Mouse (Mus musculus) ES-E14 (cell line): ENCODE measurements around the gene Smoc1.

Experiments
- CHD2 ChIP-seq: IDR thresholded peaks from 2 replicates; pipeline ENCODE4 v1.6.1; 2014; ENCODE audit warnings: mild to moderate bottlenecking, low read depth, low read length, inconsistent platforms
- HCFC1 ChIP-seq: IDR thresholded peaks from 2 replicates; pipeline ENCODE4 v1.6.1; 2012; ENCODE audit warnings: low read length, inconsistent platforms, borderline replicate concordance; ENCODE audit not compliant: insufficient read depth
- MAFK ChIP-seq: IDR thresholded peaks from 2 replicates; pipeline ENCODE4 v1.6.1; 2014; ENCODE audit warnings: mild to moderate bottlenecking, low read depth, low read length, inconsistent platforms; ENCODE audit not compliant: insufficient read depth
- ZC3H11A ChIP-seq: IDR thresholded peaks from 2 replicates; pipeline ENCODE4 v1.6.1; 2012; ENCODE audit warnings: low read depth, mild to moderate bottlenecking, inconsistent platforms, low read length, borderline replicate concordance
- ZNF384 ChIP-seq: IDR thresholded peaks from 2 replicates; pipeline ENCODE4 v1.6.1; 2012; ENCODE audit warnings: low read depth, low read length, inconsistent platforms

DNA sequence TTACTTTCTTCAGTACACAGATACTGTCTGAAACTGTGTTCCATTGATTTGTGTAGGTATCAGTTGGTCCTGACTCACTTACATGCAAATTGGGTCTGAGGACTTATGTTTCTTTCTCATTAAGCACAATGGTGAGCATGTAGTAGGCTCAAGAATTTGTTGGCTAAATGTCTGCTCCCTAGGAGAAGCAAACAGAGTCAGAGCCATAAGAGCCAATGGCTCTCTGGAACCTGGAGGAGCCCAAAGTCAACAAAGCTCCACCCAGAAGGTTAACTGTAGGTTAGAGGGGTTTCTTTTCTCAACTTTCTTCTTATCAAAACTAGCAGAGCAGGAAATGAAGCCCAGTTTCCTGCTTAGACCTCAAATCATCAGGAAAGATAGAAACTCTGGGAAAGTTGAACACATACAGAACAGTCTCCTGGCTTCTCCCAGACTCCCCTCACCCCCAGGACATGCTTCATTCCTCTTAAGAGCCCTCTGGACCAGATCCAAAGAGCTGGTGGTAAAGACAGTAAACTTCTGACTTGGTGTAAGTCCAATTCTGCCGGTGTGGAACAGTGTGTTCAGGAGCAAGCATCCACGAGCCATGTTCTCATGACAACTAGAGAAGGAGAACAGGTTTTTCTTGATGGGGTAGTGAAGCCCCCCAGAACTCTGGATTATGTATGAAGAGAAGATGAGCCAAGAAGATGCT, 51.5 kb downstream of the Smoc1 start:
- TF ChIP-seq CHD2 (no peak), ZNF384 (no peak), HCFC1 (no peak), ZC3H11A (no peak), MAFK (no peak)
